Mouse (Mus musculus) embryo, embryonic 11 days (tissue): ENCODE data around the gene Ube2r2.

Experiments used
- DNase-seq: peaks from one replicate; pipeline ENCODE4 v3.0.0-alpha.2; 2015

The Ube2r2 gene

GRCm38 (mm10) chr4:41124180-41124951, 11.2 kb upstream of the Ube2r2 start, which contains the start of gene Nol6:
Gene Nol6 (minus strand): TSS chr4:41124455.
- DNase-seq = peak; percentile 99

GRCm38 (mm10) chr4:41129406-41129805, 6.1 kb upstream of the Ube2r2 start:
- DNase-seq = peak; percentile 71

GRCm38 (mm10) chr4:41129836-41130235, 5.7 kb upstream of the Ube2r2 start:
- no peak for DNase-seq

GRCm38 (mm10) chr4:41132471-41132870, 3.1 kb upstream of the Ube2r2 start:
- no peak for DNase-seq

- DNase-seq = no peak
These were observed 1.8 kb upstream of the Ube2r2 start for GRCm38 (mm10) chr4:41133529-41134291.

GRCm38 (mm10) chr4:41134935-41135710, 420 bp upstream of the Ube2r2 start:
- peak; percentile 94 for DNase-seq

GRCm38 (mm10) chr4:41136454-41136805, 887 bp downstream of the Ube2r2 start:
- no peak for DNase-seq

GRCm38 (mm10) chr4:41136811-41137210, 1.3 kb downstream of the Ube2r2 start:
- DNase-seq = peak; percentile 25

GRCm38 (mm10) chr4:41140174-41140875, 4.8 kb downstream of the Ube2r2 start:
- DNase-seq = no peak

GRCm38 (mm10) chr4:41142601-41143000, 7.1 kb downstream of the Ube2r2 start:
- no peak for DNase-seq

GRCm38 (mm10) chr4:41149891-41150290, 14.3 kb downstream of the Ube2r2 start:
- no peak for DNase-seq

GRCm38 (mm10) chr4:41151186-41151585, 15.6 kb downstream of the Ube2r2 start:
- DNase-seq = no peak

GRCm38 (mm10) chr4:41153146-41153545, 17.6 kb downstream of the Ube2r2 start:
- no peak for DNase-seq

GRCm38 (mm10) chr4:41156961-41157360, 21.4 kb downstream of the Ube2r2 start:
- DNase-seq = no peak

GRCm38 (mm10) chr4:41158251-41158650, 22.7 kb downstream of the Ube2r2 start:
- DNase-seq = no peak

GRCm38 (mm10) chr4:41161232-41161631, 25.7 kb downstream of the Ube2r2 start:
- DNase-seq = no peak

- DNase-seq = peak; percentile 12
These were observed 29.4 kb downstream of the Ube2r2 start for GRCm38 (mm10) chr4:41164974-41165373.

- DNase-seq = peak; percentile 87
These were observed 30.3 kb downstream of the Ube2r2 start for GRCm38 (mm10) chr4:41165693-41166475.

GRCm38 (mm10) chr4:41170970-41171369, 35.4 kb downstream of the Ube2r2 start:
- no peak for DNase-seq

- no peak for DNase-seq
These were observed 39.1 kb downstream of the Ube2r2 start for GRCm38 (mm10) chr4:41174631-41175030.

GRCm38 (mm10) chr4:41179825-41180725, 44.5 kb downstream of the Ube2r2 start:
- DNase-seq = no peak
